14 mouse cellular contexts compared by ENCODE assay signal in the genomic region with DNA sequence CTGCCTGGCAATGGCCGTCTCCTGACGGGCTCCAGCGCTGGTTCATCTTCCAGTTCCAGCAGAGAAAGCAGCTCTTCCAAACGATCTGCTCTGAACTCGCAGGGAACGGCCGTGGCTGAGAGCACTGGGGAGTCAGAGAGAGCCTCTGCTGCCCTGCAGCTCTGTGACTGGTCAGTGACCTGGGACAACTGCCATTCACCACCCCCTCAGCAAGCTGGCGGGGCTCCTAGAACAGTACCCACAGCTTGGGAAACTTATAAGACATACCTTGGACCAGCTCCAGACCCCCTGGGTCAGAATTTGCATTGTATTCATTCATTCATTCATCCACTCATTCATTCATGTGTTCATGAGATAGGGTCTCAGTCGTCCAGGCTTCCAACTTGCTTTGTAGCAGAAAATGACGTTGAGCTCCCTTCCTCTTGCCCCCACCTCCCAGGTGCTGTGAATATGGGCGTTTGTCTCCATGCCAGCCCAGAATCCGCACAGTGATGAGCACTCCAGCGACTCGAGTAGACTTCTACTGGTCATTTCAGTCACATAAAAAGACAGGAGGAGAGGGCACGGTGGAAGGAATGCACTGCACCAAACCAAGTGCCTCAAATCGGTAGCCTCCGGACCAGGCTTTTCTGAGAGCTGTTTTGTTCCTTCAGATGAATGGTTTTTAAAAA. TPM values are rescaled to one million over a fixed set of nuclear protein-coding genes. Genes with fewer than 3 reads are reported as not detected.
A peak's percentile ranks its signal among the peaks of the same experiment; 100 is the strongest.
DNase-seq lines count a peak whose midpoint lies in the region; ATAC-seq and TF ChIP-seq lines count a peak whose summit lies in the region.
"Had no signal": no experiment of that assay in that cellular context is flagged by ENCODE, and none has a peak within 500 bp of the region (broad histone marks: within the 10 kb centered on the region; RNA-seq: fewer than 3 reads in every experiment).

No protein-coding gene starts in this region.

- H3K4me3 ChIP-seq in forebrain, embryonic 10.5 days: no peak overlapping the region
- H3K4me3 ChIP-seq in forebrain, embryonic 11.5 days (ENCODE audit: low read depth, low read length): no peak overlapping the region
- H3K4me3 ChIP-seq in neural tube, embryonic 13.5 days: no peak overlapping the region
- H3K4me3 ChIP-seq in neural tube, embryonic 15.5 days (replicated peaks): no peak overlapping the region
- H3K4me3 ChIP-seq in forebrain, embryonic 15.5 days: no peak overlapping the region
- no peak overlapping the region for H3K4me3 ChIP-seq in lung, postnatal 0 days (ENCODE audit: low read depth, low read length)
- H3K4me3 ChIP-seq: embryonic facial prominence, embryonic 13.5 days; limb, embryonic 15.5 days had no signal

- no peak overlapping the region for H3K4me2 ChIP-seq in forebrain, embryonic 11.5 days (ENCODE audit: low read depth, low read length, severe bottlenecking)
- H3K4me2 ChIP-seq in neural tube, embryonic 13.5 days: no peak overlapping the region
- H3K4me2 ChIP-seq in neural tube, embryonic 15.5 days: no peak overlapping the region
- no peak overlapping the region for H3K4me2 ChIP-seq in forebrain, embryonic 15.5 days (replicated peaks)
- H3K4me2 ChIP-seq in lung, postnatal 0 days (replicated peaks; ENCODE audit: low read depth, low read length): no peak overlapping the region
- H3K4me2 ChIP-seq: embryonic facial prominence, embryonic 13.5 days; heart, embryonic 11.5 days; limb, embryonic 15.5 days had no signal

- peaks cover 15% of the 10 kb centered on the region; the same call in 1 of the 2 replicates for H3K4me1 ChIP-seq in forebrain, embryonic 10.5 days
- H3K4me1 ChIP-seq in forebrain, embryonic 11.5 days (replicated peaks; ENCODE audit: control insufficient read depth, insufficient read depth, low read length): no peaks in the 10 kb centered on the region
- H3K4me1 ChIP-seq in neural tube, embryonic 13.5 days (replicated peaks): peaks cover 23% of the 10 kb centered on the region
- H3K4me1 ChIP-seq in neural tube, embryonic 15.5 days: peaks cover 18% of the 10 kb centered on the region
- H3K4me1 ChIP-seq in forebrain, embryonic 15.5 days: peaks cover 32% of the 10 kb centered on the region
- H3K4me1 ChIP-seq in lung, postnatal 0 days (ENCODE audit: insufficient read depth, low read depth, low read length): no peaks in the 10 kb centered on the region

- DNase-seq in forebrain, embryonic 10.5 days (ENCODE audit: extremely low spot score, low spot score): no peak
- DNase-seq in forebrain, embryonic 11.5 days (ENCODE audit: low spot score): no peak
- DNase-seq in lung, postnatal 0 days (ENCODE audit: low spot score): no peak
- no peak for DNase-seq in yolk sac, embryonic 10.5 days (ENCODE audit: low spot score)
- no peak for DNase-seq in thymus, postnatal 10 days (ENCODE audit: low spot score in 2 of 2)
- DNase-seq: layer of hippocampus, postnatal 36 days had no signal

- H3K27ac ChIP-seq in forebrain, embryonic 10.5 days: peak overlapping the region; percentile 40; the same call in 1 of the 2 replicates
- no peak overlapping the region for H3K27ac ChIP-seq in forebrain, embryonic 11.5 days (ENCODE audit: low read depth, low read length)
- H3K27ac ChIP-seq in neural tube, embryonic 13.5 days (replicated peaks): peak overlapping the region; percentile 61; the same call in 1 of the 2 replicates
- H3K27ac ChIP-seq in neural tube, embryonic 15.5 days (replicated peaks): no peak overlapping the region
- peak overlapping the region; percentile 88 for H3K27ac ChIP-seq in forebrain, embryonic 15.5 days (replicated peaks)
- H3K27ac ChIP-seq in lung, postnatal 0 days (ENCODE audit: low read length): no peak overlapping the region
- H3K27ac ChIP-seq: limb, embryonic 15.5 days had no signal

- H3K36me3 ChIP-seq in forebrain, embryonic 10.5 days (replicated peaks): no peaks in the 10 kb centered on the region; the same call in 1 of the 2 replicates
- no peaks in the 10 kb centered on the region for H3K36me3 ChIP-seq in forebrain, embryonic 11.5 days (ENCODE audit: control insufficient read depth, insufficient read depth, low read length)
- H3K36me3 ChIP-seq in neural tube, embryonic 13.5 days: peaks cover 7% of the 10 kb centered on the region
- H3K36me3 ChIP-seq in neural tube, embryonic 15.5 days: peaks cover 7% of the 10 kb centered on the region; the same call in 1 of the 2 replicates
- no peaks in the 10 kb centered on the region for H3K36me3 ChIP-seq in forebrain, embryonic 15.5 days
- H3K36me3 ChIP-seq in lung, postnatal 0 days (ENCODE audit: insufficient read depth, low read length): peaks cover 9% of the 10 kb centered on the region; the same call in 1 of the 2 replicates

- ATAC-seq in forebrain, embryonic 11.5 days (replicated peaks; ENCODE audit: low FRiP score): no peak
- no peak; the same call in 1 of the 2 replicates for ATAC-seq in neural tube, embryonic 13.5 days (ENCODE audit: low read depth)
- ATAC-seq in neural tube, embryonic 15.5 days (ENCODE audit: low FRiP score): no peak
- ATAC-seq in forebrain, embryonic 15.5 days (replicated peaks): no peak
- ATAC-seq in lung, postnatal 0 days: no peak

- no peak for TF ChIP-seq EP300 in lung, postnatal 0 days (IDR thresholded peaks at IDR 0.05)

- 78% methylated on average over 17 of the region's 17 CpGs for WGBS in forebrain, embryonic 10.5 days
- WGBS in forebrain, embryonic 11.5 days: 78% methylated on average over 17 of the region's 17 CpGs
- WGBS in neural tube, embryonic 13.5 days: 58% methylated on average over 17 of the region's 17 CpGs
- 49% methylated on average over 17 of the region's 17 CpGs for WGBS in neural tube, embryonic 15.5 days
- 49% methylated on average over 17 of the region's 17 CpGs for WGBS in forebrain, embryonic 15.5 days
- WGBS in lung, postnatal 0 days: 49% methylated on average over 17 of the region's 17 CpGs

- no peaks in the 10 kb centered on the region for H3K27me3 ChIP-seq in forebrain, embryonic 10.5 days (ENCODE audit: poor library complexity, severe bottlenecking)
- H3K27me3 ChIP-seq in forebrain, embryonic 11.5 days (ENCODE audit: control insufficient read depth, insufficient read depth, low read length): no peaks in the 10 kb centered on the region
- no peaks in the 10 kb centered on the region for H3K27me3 ChIP-seq in neural tube, embryonic 13.5 days
- no peaks in the 10 kb centered on the region for H3K27me3 ChIP-seq in neural tube, embryonic 15.5 days (replicated peaks)
- no peaks in the 10 kb centered on the region for H3K27me3 ChIP-seq in forebrain, embryonic 15.5 days
- no peaks in the 10 kb centered on the region for H3K27me3 ChIP-seq in lung, postnatal 0 days (replicated peaks; ENCODE audit: insufficient read depth, low read length)
- H3K27me3 ChIP-seq: embryonic facial prominence, embryonic 13.5 days; limb, embryonic 15.5 days had no signal

- H3K9me3 ChIP-seq in forebrain, embryonic 10.5 days: no peaks in the 10 kb centered on the region
- H3K9me3 ChIP-seq in forebrain, embryonic 11.5 days (ENCODE audit: control insufficient read depth, low read length): no peaks in the 10 kb centered on the region
- H3K9me3 ChIP-seq in neural tube, embryonic 13.5 days: no peaks in the 10 kb centered on the region
- H3K9me3 ChIP-seq in neural tube, embryonic 15.5 days (replicated peaks): no peaks in the 10 kb centered on the region
- no peaks in the 10 kb centered on the region for H3K9me3 ChIP-seq in forebrain, embryonic 15.5 days
- no peaks in the 10 kb centered on the region for H3K9me3 ChIP-seq in lung, postnatal 0 days (ENCODE audit: low read length)
- H3K9me3 ChIP-seq: embryonic facial prominence, embryonic 13.5 days; G1E; limb, embryonic 15.5 days had no signal

- H3K9ac ChIP-seq in forebrain, embryonic 11.5 days (ENCODE audit: low read length): no peak overlapping the region
- 0 out of 2 replicates have a peak overlapping the region, but pooled peaks have one; percentile 12 for H3K9ac ChIP-seq in neural tube, embryonic 13.5 days
- H3K9ac ChIP-seq in neural tube, embryonic 15.5 days (replicated peaks): no peak overlapping the region
- peak overlapping the region; percentile 16; the same call in 1 of the 2 replicates for H3K9ac ChIP-seq in forebrain, embryonic 15.5 days (replicated peaks)
- H3K9ac ChIP-seq in lung, postnatal 0 days (replicated peaks; ENCODE audit: low read depth): no peak overlapping the region
- H3K9ac ChIP-seq: embryonic facial prominence, embryonic 13.5 days; limb, embryonic 15.5 days had no signal

- TF ChIP-seq CTCF in lung, postnatal 0 days (IDR thresholded peaks at IDR 0.05): no peak

RNA-seq across cellular contexts. Expression of gene E2f1, which starts 15.4 kb away (rescaled TPM):
- 27.8 and 28.6 TPM in 2 replicates for polyA plus RNA-seq in forebrain, embryonic 10.5 days (2016; fragmentation: Nextera tagmentation; extraction: Ambion mirVana)
- polyA plus RNA-seq in forebrain, embryonic 11.5 days (2014; fragmentation: Nextera tagmentation; extraction: Ambion mirVana): 17.6 and 18.6 TPM in 2 replicates
- polyA plus RNA-seq in neural tube, embryonic 13.5 days (2015; fragmentation: Nextera tagmentation; extraction: Ambion mirVana): 6.0 and 6.3 TPM in 2 replicates
- polyA plus RNA-seq in neural tube, embryonic 15.5 days (2015; fragmentation: Nextera tagmentation; extraction: Ambion mirVana): 3.4 and 7.4 TPM in 2 replicates
- 14.1 and 15.8 TPM in 2 replicates for polyA plus RNA-seq in forebrain, embryonic 15.5 days (2015; fragmentation: Nextera tagmentation; extraction: Ambion mirVana)
- 5.4 and 7.5 TPM in 2 replicates for polyA plus RNA-seq in lung, postnatal 0 days (2015; fragmentation: Nextera tagmentation; extraction: Ambion mirVana)

RNA-seq across cellular contexts. Expression of gene Pxmp4, which starts 18.4 kb away (rescaled TPM):
- polyA plus RNA-seq in forebrain, embryonic 10.5 days (2016; fragmentation: Nextera tagmentation; extraction: Ambion mirVana): 9.3 and 12.4 TPM in 2 replicates
- polyA plus RNA-seq in forebrain, embryonic 11.5 days (2014; fragmentation: Nextera tagmentation; extraction: Ambion mirVana): 10.0 and 10.6 TPM in 2 replicates
- polyA plus RNA-seq in neural tube, embryonic 13.5 days (2015; fragmentation: Nextera tagmentation; extraction: Ambion mirVana): 13.6 and 16.1 TPM in 2 replicates
- 18.1 and 22.9 TPM in 2 replicates for polyA plus RNA-seq in neural tube, embryonic 15.5 days (2015; fragmentation: Nextera tagmentation; extraction: Ambion mirVana)
- 13.4 and 14.1 TPM in 2 replicates for polyA plus RNA-seq in forebrain, embryonic 15.5 days (2015; fragmentation: Nextera tagmentation; extraction: Ambion mirVana)
- 29.0 and 33.5 TPM in 2 replicates for polyA plus RNA-seq in lung, postnatal 0 days (2015; fragmentation: Nextera tagmentation; extraction: Ambion mirVana)

RNA-seq across cellular contexts. Expression of gene Necab3, which starts 26.4 kb away (rescaled TPM):
- 3.6 and 3.9 TPM in 2 replicates for polyA plus RNA-seq in forebrain, embryonic 10.5 days (2016; fragmentation: Nextera tagmentation; extraction: Ambion mirVana)
- 5.5 and 7.6 TPM in 2 replicates for polyA plus RNA-seq in forebrain, embryonic 11.5 days (2014; fragmentation: Nextera tagmentation; extraction: Ambion mirVana)
- 11.5 and 17.4 TPM in 2 replicates for polyA plus RNA-seq in neural tube, embryonic 13.5 days (2015; fragmentation: Nextera tagmentation; extraction: Ambion mirVana)
- polyA plus RNA-seq in neural tube, embryonic 15.5 days (2015; fragmentation: Nextera tagmentation; extraction: Ambion mirVana): 16.0 and 19.6 TPM in 2 replicates
- 22.2 and 27.8 TPM in 2 replicates for polyA plus RNA-seq in forebrain, embryonic 15.5 days (2015; fragmentation: Nextera tagmentation; extraction: Ambion mirVana)
- polyA plus RNA-seq in lung, postnatal 0 days (2015; fragmentation: Nextera tagmentation; extraction: Ambion mirVana): 0.81 and 1.4 TPM in 2 replicates

RNA-seq across cellular contexts. Expression of gene Zfp341, which starts 28.0 kb away (rescaled TPM):
- polyA plus RNA-seq in forebrain, embryonic 10.5 days (2016; fragmentation: Nextera tagmentation; extraction: Ambion mirVana): 0.93 and 1.2 TPM in 2 replicates
- 1.5 and 2.1 TPM in 2 replicates for polyA plus RNA-seq in forebrain, embryonic 11.5 days (2014; fragmentation: Nextera tagmentation; extraction: Ambion mirVana)
- polyA plus RNA-seq in neural tube, embryonic 13.5 days (2015; fragmentation: Nextera tagmentation; extraction: Ambion mirVana): 1.0 and 2.0 TPM in 2 replicates
- 2.1 and 2.3 TPM in 2 replicates for polyA plus RNA-seq in neural tube, embryonic 15.5 days (2015; fragmentation: Nextera tagmentation; extraction: Ambion mirVana)
- 2.7 and 3.6 TPM in 2 replicates for polyA plus RNA-seq in forebrain, embryonic 15.5 days (2015; fragmentation: Nextera tagmentation; extraction: Ambion mirVana)
- 0.76 and 1.0 TPM in 2 replicates for polyA plus RNA-seq in lung, postnatal 0 days (2015; fragmentation: Nextera tagmentation; extraction: Ambion mirVana)

RNA-seq across cellular contexts. Expression of gene 4930519P11Rik, which starts 28.2 kb away (rescaled TPM):
- 0.34 and 0.53 TPM in 2 replicates for polyA plus RNA-seq in forebrain, embryonic 10.5 days (2016; fragmentation: Nextera tagmentation; extraction: Ambion mirVana)
- polyA plus RNA-seq in forebrain, embryonic 11.5 days (2014; fragmentation: Nextera tagmentation; extraction: Ambion mirVana): 1.0 TPM in 1 of 2 replicates, not detected in the other
- 1.0 TPM in 1 of 2 replicates, not detected in the other for polyA plus RNA-seq in neural tube, embryonic 13.5 days (2015; fragmentation: Nextera tagmentation; extraction: Ambion mirVana)
- 0.35 and 0.55 TPM in 2 replicates for polyA plus RNA-seq in neural tube, embryonic 15.5 days (2015; fragmentation: Nextera tagmentation; extraction: Ambion mirVana)
- 0.45 and 0.89 TPM in 2 replicates for polyA plus RNA-seq in forebrain, embryonic 15.5 days (2015; fragmentation: Nextera tagmentation; extraction: Ambion mirVana)
- polyA plus RNA-seq in lung, postnatal 0 days (2015; fragmentation: Nextera tagmentation; extraction: Ambion mirVana): 0.40 and 0.61 TPM in 2 replicates
- polyA plus RNA-seq: embryonic facial prominence, embryonic 13.5 days; kidney, embryonic 16.5 days had no signal

Comparison
In these comparisons a context has a peak if more than half of its experiments do, and no peak if none do; other contexts are left out.
1. H3K27ac ChIP-seq: peak in forebrain, embryonic 10.5 days (single experiment), neural tube, embryonic 13.5 days (single experiment) and forebrain, embryonic 15.5 days (single experiment); none in forebrain, embryonic 11.5 days (single experiment), neural tube, embryonic 15.5 days (single experiment) and lung, postnatal 0 days (single experiment).
2. H3K9ac ChIP-seq: peak in neural tube, embryonic 13.5 days (single experiment) and forebrain, embryonic 15.5 days (single experiment); none in forebrain, embryonic 11.5 days (single experiment), neural tube, embryonic 15.5 days (single experiment) and lung, postnatal 0 days (single experiment).